Mouse (Mus musculus): ENCODE results near the gene Adm.
"Not testable (repeated sequence)": the region's sequence is repeated elsewhere in the genome, so short reads cannot be mapped to it uniquely, and the experiment has no call there.

Gene Adm

DNA sequence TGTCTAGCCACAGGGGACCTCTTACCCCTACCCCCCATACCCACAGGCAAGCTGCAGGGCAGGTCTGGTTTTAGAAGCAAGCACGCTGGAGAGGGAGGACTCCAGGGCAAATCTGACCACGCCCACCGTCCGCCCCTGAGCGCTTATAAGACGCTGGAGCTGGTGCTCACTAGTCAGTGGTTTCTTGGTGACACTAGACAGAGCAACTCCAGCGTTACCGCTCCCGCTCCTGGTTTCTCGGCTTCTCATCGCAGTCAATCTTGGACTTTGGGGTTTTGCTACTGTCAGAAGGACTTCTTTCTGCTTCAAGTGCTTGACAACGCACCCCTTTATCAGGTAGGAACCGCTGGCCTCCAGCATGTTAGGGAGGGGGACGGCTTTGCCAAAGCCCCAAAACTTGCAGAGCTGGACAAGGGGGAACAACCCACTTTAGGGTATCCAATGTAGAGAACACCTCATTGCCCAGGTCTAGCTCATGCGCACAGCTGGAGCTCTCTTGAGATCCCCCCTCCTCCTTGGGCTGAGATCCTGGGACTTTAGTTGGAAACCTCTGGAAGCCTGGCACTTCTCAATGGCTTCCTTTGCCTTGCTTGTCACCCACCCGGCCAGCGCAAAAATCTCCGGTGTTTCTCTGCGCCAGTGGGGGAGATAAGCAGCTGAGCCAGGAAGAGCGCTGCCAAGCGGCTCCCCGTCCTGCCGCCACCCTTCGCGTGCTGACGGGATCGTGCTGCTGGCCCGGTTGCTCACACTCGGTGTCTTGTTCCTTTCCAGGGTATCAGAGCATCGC lies at the start of gene Adm:
Gene Adm (plus strand): TSS at position 176 of the 787 bp plus-strand sequence.
- in situ Hi-C loops (cut with MboI), result loop anchor here (10.0 kb wide), 1 partner anchor 343 kb away; no protein-coding TSS in a partner anchor

DNA sequence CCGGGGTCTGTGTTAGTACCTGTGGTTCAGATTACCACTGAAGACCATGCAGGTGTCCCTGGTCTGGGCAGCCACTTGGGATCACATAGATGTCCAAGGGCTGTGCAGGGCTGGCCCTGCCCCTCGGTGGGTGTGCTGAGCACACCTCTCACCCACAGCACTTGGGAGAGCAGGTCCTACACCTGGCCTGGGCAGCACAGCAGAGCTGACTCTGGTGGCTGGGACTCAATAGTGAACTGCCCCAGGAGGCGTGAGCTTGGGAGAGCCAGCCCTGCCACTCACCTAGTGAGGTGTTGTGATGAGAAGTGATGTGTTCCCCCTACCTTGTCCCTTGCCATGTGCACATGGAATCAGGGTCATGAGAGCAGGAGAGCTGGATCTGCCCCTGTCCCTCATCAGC lies 43.8 kb upstream of the Adm start:
- in situ Hi-C loops (cut with MboI), result no loop called here

- in situ Hi-C loops (cut with MboI), result no loop called here
Measured at GRCm38 (mm10) chr7:110584159-110584558, 43.3 kb upstream of the Adm start.

DNA sequence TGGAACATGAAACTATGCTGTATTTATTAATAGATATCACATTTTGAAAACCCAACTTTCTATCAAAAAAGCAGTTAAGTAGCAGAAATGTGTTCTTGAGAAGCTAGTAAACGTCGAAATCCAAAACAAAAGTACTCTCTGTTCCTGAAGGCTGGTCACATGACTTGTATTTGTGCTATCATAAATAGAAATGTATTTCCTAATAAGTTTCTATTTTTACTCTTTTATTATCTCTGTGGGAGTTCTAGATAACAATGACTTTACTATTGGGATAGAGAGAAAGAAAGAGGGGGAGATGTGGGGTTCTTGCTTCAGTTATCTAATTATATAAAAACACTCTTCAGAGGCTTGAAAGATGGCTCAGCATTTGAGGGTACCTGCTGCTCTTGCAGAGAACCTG lies 42.2 kb upstream of the Adm start:
- in situ Hi-C loops (cut with MboI), result no loop called here

DNA sequence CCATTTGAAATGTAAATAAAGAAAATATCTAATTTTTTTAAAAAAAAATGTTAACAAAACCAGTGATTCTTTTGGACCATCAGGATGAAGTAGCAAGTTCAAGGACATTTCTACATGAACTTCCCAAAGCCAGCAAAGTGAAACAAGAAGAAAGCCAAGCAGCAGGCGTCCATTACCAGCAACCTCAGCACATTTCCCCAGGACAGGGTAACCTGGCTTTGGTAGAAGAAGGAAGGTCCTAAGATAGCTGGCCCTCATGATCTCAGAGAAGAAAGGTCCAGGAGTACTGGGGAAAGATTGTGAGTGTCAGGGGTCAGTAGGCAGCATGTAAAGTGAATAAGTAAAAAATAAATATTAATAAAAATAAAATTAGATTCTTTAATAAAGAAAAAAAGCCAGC lies 39.7 kb upstream of the Adm start:
- in situ Hi-C loops (cut with MboI), result no loop called here

- in situ Hi-C loops (cut with MboI), result not testable (repeated sequence)
Measured at GRCm38 (mm10) chr7:110593991-110594390, 33.5 kb upstream of the Adm start.

DNA sequence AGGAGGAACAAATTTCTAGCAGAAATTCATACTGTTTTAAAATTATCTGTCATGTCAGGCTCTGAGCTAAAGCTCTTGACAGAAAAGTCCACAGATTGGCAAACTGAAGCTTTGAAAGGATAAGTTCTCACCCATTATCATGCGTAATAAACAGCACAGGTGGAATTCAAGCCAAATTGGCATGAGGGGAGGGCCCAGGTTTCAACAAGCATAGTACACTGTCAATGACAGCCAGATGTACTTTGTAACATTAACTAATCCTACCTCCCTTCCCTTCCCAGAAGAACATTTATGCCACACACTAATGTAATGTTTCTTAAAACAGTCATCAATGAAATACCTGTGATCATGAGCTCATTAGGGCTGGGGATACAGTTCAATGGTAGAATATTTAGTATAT lies 30.3 kb upstream of the Adm start:
- in situ Hi-C loops (cut with MboI), result no loop called here

- in situ Hi-C loops (cut with MboI), result no loop called here
Measured at GRCm38 (mm10) chr7:110605476-110605875, 22.0 kb upstream of the Adm start.

GRCm38 (mm10) chr7:110606906-110607305 lies 20.6 kb upstream of the Adm start:
- in situ Hi-C loops (cut with MboI), result no loop called here

DNA sequence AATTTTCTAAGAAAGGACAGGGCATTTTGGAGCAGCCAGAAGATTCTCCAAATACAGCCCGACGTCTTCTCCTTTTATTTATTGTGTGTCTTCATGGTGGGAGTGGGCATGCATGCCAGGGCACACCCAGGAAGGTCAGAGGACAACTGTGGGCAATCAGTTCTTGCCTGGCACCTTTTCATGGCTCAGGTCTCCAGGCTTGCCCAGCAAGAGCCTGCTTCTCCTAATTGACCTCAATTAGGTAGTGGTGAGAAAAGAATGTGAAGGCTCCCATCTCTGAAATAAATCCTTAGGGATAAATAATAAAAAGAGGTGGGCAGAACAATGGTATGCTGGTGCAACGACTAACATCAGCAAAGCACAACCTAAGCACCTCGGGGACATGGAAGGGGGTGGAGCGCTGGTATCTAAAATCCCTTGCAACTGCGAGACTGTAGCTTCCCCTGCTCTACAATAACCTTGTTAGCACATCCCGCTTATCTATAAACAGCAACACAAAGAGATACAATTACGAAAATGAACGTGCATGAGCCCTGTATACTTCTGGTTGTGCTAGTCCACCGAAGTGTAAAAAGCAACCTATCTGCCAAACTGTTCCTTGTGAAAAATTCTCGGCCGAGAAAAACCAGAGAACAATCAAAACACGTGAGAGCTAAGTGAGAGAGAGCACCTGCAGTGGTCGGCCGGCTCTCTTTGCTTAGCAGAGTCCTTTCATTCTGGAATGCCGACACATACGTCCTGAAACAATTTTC lies 13.9 kb upstream of the Adm start:
- in situ Hi-C loops (cut with MboI), result no loop called here

- in situ Hi-C loops (cut with MboI), result no loop called here
Measured at GRCm38 (mm10) chr7:110614133-110615063, 13.1 kb upstream of the Adm start, which contains the start of gene Sbf2. Sbf2 (minus strand) TSS chr7:110614922.

- in situ Hi-C loops (cut with MboI), result no loop called here
Measured at GRCm38 (mm10) chr7:110615151-110615631, 12.3 kb upstream of the Adm start.

DNA sequence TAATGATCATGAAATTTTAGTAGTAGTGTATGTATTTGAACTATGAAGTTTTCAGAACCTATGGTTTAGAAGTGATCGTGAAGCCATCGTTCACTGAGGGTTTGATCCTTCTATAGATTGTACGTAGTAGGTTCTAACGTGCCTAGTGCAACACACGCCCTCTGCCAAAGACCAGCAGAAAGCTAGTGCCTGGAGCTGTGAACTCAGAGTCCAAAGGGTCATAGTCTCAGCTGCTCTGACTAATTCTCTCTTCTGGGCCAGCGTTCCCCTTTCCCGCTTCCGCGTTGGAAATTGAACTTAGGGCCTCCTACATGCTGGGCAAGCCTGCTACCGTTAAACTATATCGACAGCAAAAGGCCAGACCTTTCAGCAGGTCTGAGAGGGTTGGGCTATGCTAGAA lies 11.7 kb upstream of the Adm start:
- in situ Hi-C loops (cut with MboI), result no loop called here

DNA sequence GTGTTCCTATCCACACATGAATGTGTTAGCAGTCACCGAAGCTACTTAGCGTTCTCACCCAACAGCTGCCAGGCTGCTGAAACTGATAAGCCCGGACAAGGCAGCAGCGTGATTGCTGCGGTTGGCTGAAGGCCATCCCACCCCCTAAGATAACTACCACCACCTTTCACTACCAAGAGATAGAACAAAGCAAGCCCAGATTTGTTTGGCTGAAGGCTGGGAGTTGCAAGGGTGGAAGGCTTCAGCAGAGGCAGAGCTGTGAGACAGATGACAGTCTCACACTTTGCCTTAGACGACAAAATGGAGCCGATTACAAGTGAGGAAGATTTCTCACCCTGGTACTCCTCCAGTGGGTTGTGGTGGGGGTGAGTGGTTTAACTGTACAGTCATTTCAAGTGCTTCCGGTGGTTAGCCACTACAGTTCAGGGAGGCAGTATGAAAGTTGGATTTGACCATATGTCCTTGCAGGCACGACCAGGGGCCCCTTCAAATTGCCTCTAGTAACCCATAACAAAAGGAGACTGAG lies 8.3 kb upstream of the Adm start:
- in situ Hi-C loops (cut with MboI), result no loop called here

DNA sequence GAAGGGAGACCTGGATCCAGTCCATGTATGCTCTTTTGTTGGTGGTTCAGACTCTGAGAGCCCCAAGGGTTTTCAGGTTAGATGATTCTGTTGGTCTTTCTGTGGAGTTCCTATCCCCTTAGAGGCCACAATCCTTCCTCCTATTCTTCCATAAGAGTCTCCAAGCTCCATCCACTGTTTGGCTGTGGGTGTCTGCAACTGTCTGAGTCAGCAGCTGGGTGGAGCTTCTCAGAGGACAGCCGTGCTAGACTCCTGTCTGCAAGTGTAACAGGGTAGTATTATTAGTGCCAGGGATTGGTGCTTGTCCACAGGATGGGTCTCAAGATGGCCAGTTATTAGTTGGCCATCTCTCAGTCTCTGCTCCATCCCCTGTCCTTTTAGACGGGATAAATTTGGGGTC lies 3.4 kb upstream of the Adm start:
- in situ Hi-C loops (cut with MboI), result loop anchor here (10.0 kb wide), 1 partner anchor 339 kb away; no protein-coding TSS in a partner anchor

DNA sequence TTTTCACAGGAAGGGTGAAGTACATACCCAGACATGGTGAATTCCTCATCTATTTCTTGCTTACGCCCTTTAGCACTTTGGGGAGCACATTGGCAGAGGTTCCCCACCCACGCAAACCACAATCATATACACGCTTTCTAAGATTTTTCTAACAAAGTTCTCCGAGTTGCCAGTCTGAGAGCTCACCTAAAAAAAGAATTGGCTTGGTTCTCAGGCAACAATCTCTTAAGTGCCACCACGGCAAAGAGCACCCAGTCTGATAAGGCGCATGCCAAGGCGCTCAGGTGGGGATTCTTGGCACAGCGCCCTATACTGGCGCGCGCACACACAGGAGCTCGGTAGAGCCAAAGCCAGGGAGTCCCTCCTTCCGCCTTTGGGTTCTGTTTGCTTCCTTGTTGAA lies 2.5 kb upstream of the Adm start:
- in situ Hi-C loops (cut with MboI), result loop anchor here (10.0 kb wide), 1 partner anchor 340 kb away; no protein-coding TSS in a partner anchor

- in situ Hi-C loops (cut with MboI), result loop anchor here (10.0 kb wide), 1 partner anchor 341 kb away; no protein-coding TSS in a partner anchor
Measured at GRCm38 (mm10) chr7:110625489-110625888, 2.0 kb upstream of the Adm start.

GRCm38 (mm10) chr7:110626186-110627098 lies 1.0 kb upstream of the Adm start:
- in situ Hi-C loops (cut with MboI), result loop anchor here (10.0 kb wide), 1 partner anchor 342 kb away; no protein-coding TSS in a partner anchor

DNA sequence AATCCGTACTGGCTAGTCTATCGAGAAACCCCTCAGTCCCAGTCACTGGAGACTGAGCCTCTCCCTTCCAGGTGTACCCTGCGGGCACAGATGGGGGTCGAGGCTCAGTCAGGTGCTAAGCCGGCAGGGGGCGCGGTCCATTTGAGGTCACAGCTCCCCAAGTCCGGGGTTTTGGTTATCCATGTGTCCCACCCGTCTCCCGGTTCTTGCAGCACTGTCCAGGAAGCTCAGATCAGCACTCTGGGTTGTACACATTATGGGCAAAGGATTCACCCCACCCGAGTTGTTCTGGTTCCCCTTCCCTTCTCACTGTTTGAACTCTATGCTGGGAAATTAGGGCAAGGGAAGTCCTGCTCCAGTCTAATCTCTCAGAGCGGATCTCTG lies 370 bp upstream of the Adm start:
- in situ Hi-C loops (cut with MboI), result loop anchor here (10.0 kb wide), 1 partner anchor 342 kb away; no protein-coding TSS in a partner anchor

GRCm38 (mm10) chr7:110628273-110628600 lies 776 bp downstream of the Adm start:
- in situ Hi-C loops (cut with MboI), result loop anchor here (10.0 kb wide), 1 partner anchor 343 kb away; no protein-coding TSS in a partner anchor

All from mature B cell (primary cell).